Mouse (Mus musculus) MEL (cell line): ENCODE measurements around the gene Tmed9.

Source experiments
- CHD1 ChIP-seq: IDR thresholded peaks from 2 replicates; pipeline ENCODE4 v1.6.1; 2012; ENCODE audit warnings: low read depth, mild to moderate bottlenecking, inconsistent platforms, low read length, improper control_type of control experiment
- CHD2 ChIP-seq: IDR thresholded peaks from 2 replicates; pipeline ENCODE4 v1.6.1; 2011; ENCODE audit warnings: low read length, improper control_type of control experiment
- CTCF ChIP-seq, 3 experiments: IDR thresholded peaks in 2 of 3; conservative IDR thresholded peaks in 1 of 3; 2 replicates each; pipeline ENCODE4 v1.5.1; 2011 to 2012; ENCODE audit warnings: low read length in 3 of 3, low read depth in 2 of 3, mild to moderate bottlenecking in 2 of 3, improper control_type of control experiment in 1 of 3, inconsistent platforms in 1 of 3, mixed read lengths in 1 of 3, moderate library complexity in 1 of 3; ENCODE audit not compliant: control insufficient read depth in 1 of 3, insufficient read depth in 1 of 3, poor library complexity in 1 of 3, severe bottlenecking in 1 of 3
- EP300 ChIP-seq, 2 experiments: IDR thresholded peaks; 2 replicates each; pipeline ENCODE4 v1.6.1; 2011; ENCODE audit warnings: improper control_type of control experiment in 2 of 2, low read length in 2 of 2, low read depth in 1 of 2, mild to moderate bottlenecking in 1 of 2
- GABPA ChIP-seq: IDR thresholded peaks from 2 replicates; pipeline ENCODE4 v1.6.1; 2012; ENCODE audit warnings: low read depth, mild to moderate bottlenecking, inconsistent platforms, low read length, improper control_type of control experiment, moderate library complexity
- POLR2A ChIP-seq, 2 experiments: IDR thresholded peaks; 2 replicates each; pipeline ENCODE4 v1.6.1; 2011 to 2012; ENCODE audit warnings: low read length in 2 of 2, mild to moderate bottlenecking in 2 of 2, control low read depth in 1 of 2, improper control_type of control experiment in 1 of 2, low read depth in 1 of 2, moderate library complexity in 1 of 2; ENCODE audit not compliant: control insufficient read depth in 1 of 2, insufficient read depth in 1 of 2, poor library complexity in 1 of 2
- TAL1 ChIP-seq: IDR thresholded peaks from 2 replicates; pipeline ENCODE4 v1.6.1; 2012; ENCODE audit warnings: mild to moderate bottlenecking, inconsistent platforms, low read length, moderate library complexity, mixed read lengths
- ZC3H11A ChIP-seq: IDR thresholded peaks from 2 replicates; pipeline ENCODE4 v1.6.1; 2012; ENCODE audit warnings: low read depth, mild to moderate bottlenecking, inconsistent platforms, low read length, improper control_type of control experiment
- ZKSCAN1 ChIP-seq: IDR thresholded peaks from 2 replicates; pipeline ENCODE4 v1.6.1; 2012; ENCODE audit warnings: low read depth, mild to moderate bottlenecking, inconsistent platforms, low read length, improper control_type of control experiment, moderate library complexity

DNA sequence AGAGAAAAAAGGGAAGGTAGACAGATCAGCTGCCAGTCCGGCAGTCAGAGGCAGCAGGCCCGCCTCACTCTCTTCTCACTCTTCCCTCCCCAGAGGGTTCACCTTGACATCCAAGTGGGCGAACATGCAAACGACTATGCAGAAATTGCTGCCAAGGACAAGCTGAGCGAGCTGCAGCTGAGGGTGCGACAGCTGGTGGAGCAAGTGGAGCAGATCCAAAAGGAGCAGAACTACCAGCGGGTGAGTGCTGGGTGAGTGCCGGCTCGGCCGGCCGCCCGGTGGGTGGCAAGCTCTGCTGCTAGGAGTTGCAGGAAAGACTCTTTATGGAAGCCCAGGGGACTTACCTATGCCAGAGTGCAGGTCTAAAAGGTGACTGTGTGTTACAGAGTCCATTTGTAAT lies 21.8 kb downstream of the Tmed9 start:
- TF ChIP-seq EP300 (IDR thresholded peaks at IDR 0.05; ENCODE audit: low read depth in 1 of 2, low read length in 2 of 2), result no peak
- TF ChIP-seq CHD2, result no peak
- TF ChIP-seq ZKSCAN1, result no peak
- no peak; a peak in 1 of 4 replicates for TF ChIP-seq POLR2A (IDR thresholded peaks at IDR 0.05; ENCODE audit: control insufficient read depth in 1 of 2, insufficient read depth in 1 of 2, low read depth in 1 of 2, low read length in 2 of 2, poor library complexity in 1 of 2)
- TF ChIP-seq GABPA, result no peak
- no peak for TF ChIP-seq CTCF (IDR thresholded peaks at IDR 0.05 in 2 of 3, conservative IDR thresholded peaks at IDR 0.05 in 1 of 3; ENCODE audit: control insufficient read depth in 1 of 3, insufficient read depth in 1 of 3, low read depth in 2 of 3, low read length in 3 of 3, poor library complexity in 1 of 3, severe bottlenecking in 1 of 3)
- TF ChIP-seq ZC3H11A, result no peak
- no peak for TF ChIP-seq TAL1
- TF ChIP-seq CHD1, result no peak
